Mouse (Mus musculus): ENCODE measurements around the gene Psma6.

GRCm38 (mm10) chr12:55449048-55449447, 65.0 kb downstream of the Psma6 start:
- no peak for TF ChIP-seq CTCF (IDR thresholded peaks at IDR 0.05; ENCODE audit: control insufficient read depth, insufficient read depth, insufficient replicate concordance, low read depth, low read length)
- TF ChIP-seq POLR2A (IDR thresholded peaks at IDR 0.05; ENCODE audit: control insufficient read depth, low read depth, low read length), result no peak

Data from testis, adult 2 months (tissue).